Mouse (Mus musculus): ENCODE results near the gene Olfr420.

Olfr420 gene

GRCm38 (mm10) chr1:174155333-174155732 is at the start of gene Olfr420:
TSS of gene Olfr420 (plus strand) at chr1:174155633.
- DNase-seq, result no peak

GRCm38 (mm10) chr1:174121062-174121461 is 34.4 kb upstream of the Olfr420 start, which contains the start of gene Olfr231:
TSS of gene Olfr231 (minus strand) at chr1:174121162.
- no peak for DNase-seq

GRCm38 (mm10) chr1:174131217-174131616 is 24.2 kb upstream of the Olfr420 start, which contains the start of gene Olfr424:
TSS of gene Olfr424 (plus strand) at chr1:174131517.
- DNase-seq, result no peak

- DNase-seq, result no peak
These were observed 23.4 kb upstream of the Olfr420 start for GRCm38 (mm10) chr1:174131999-174132398.

- no peak for DNase-seq
These were observed 14.0 kb upstream of the Olfr420 start for GRCm38 (mm10) chr1:174141384-174141783.

- DNase-seq, result no peak
These were observed 8.7 kb upstream of the Olfr420 start for GRCm38 (mm10) chr1:174146696-174147095.

- no peak for DNase-seq
These were observed 6.1 kb upstream of the Olfr420 start for GRCm38 (mm10) chr1:174149289-174149688.

GRCm38 (mm10) chr1:174157622-174158021 is 2.2 kb downstream of the Olfr420 start:
- DNase-seq, result no peak

GRCm38 (mm10) chr1:174158512-174158911 is 3.1 kb downstream of the Olfr420 start:
- DNase-seq, result no peak

GRCm38 (mm10) chr1:174159095-174159494 is 3.7 kb downstream of the Olfr420 start:
- DNase-seq, result no peak

- DNase-seq, result no peak
These were observed 13.6 kb downstream of the Olfr420 start for GRCm38 (mm10) chr1:174169024-174169423.

GRCm38 (mm10) chr1:174170706-174171501 is 15.5 kb downstream of the Olfr420 start:
- no peak for DNase-seq

GRCm38 (mm10) chr1:174171537-174171936 is 16.1 kb downstream of the Olfr420 start:
- DNase-seq, result no peak

GRCm38 (mm10) chr1:174172605-174173004 is 17.2 kb downstream of the Olfr420 start, which contains the start of gene Spta1:
TSS of gene Spta1 (plus strand) at chr1:174172776.
- DNase-seq, result no peak

- no peak for DNase-seq
These were observed 49.3 kb downstream of the Olfr420 start for GRCm38 (mm10) chr1:174204699-174205098.
